Mouse (Mus musculus) CH12.LX (cell line): ENCODE data around the gene Hoxd13. TPM values are rescaled to one million over a fixed set of nuclear protein-coding genes. Genes with fewer than 3 reads are reported as not detected.

ENCODE experiments used
- DNase-seq: peaks from one replicate; pipeline ENCODE4 v3.0.0-alpha.2; 2013; ENCODE audit errors: extremely low read depth
- H3K27ac ChIP-seq: 2 replicates; pipeline ENCODE4 v1.5.1; 2012; ENCODE audit warnings: low read depth, mild to moderate bottlenecking, control low read depth, moderate library complexity; ENCODE audit not compliant: insufficient read depth
- H3K27me3 ChIP-seq: replicated peaks from 2 replicates; pipeline ENCODE3; 2012; ENCODE audit warnings: inconsistent platforms
- H3K36me3 ChIP-seq, 2 experiments: replicated peaks in 1 of 2; 2 replicates each; pipeline versions ENCODE3 to v1.6.1; 2012; ENCODE audit warnings: inconsistent platforms in 1 of 2, low read length in 1 of 2, mild to moderate bottlenecking in 1 of 2, mixed read lengths in 1 of 2, moderate library complexity in 1 of 2; ENCODE audit not compliant: control insufficient read depth in 1 of 2, insufficient read depth in 1 of 2
- H3K4me1 ChIP-seq, 2 experiments: 2 replicates each; pipeline ENCODE4 v1.6.1; 2012; ENCODE audit warnings: inconsistent platforms in 1 of 2, moderate library complexity in 1 of 2; ENCODE audit not compliant: insufficient read depth in 2 of 2, control insufficient read depth in 1 of 2
- H3K4me2 ChIP-seq: 2 replicates; pipeline ENCODE4 v1.6.1; 2012; ENCODE audit warnings: low read depth, mild to moderate bottlenecking, control low read depth; ENCODE audit not compliant: poor library complexity, insufficient read depth, severe bottlenecking
- H3K4me3 ChIP-seq, 3 experiments: fragments of 150-350 bp in 1 of 3; sonication (generic) in 1 of 3; replicated peaks in 1 of 3; 2 replicates each; pipeline versions ENCODE3 to v1.5.1; 2011 to 2012; ENCODE audit warnings: low read depth in 2 of 3, low read length in 2 of 3, mild to moderate bottlenecking in 2 of 3, moderate library complexity in 2 of 3, control low read depth in 1 of 3, improper control_type of control experiment in 1 of 3, inconsistent platforms in 1 of 3, mixed read lengths in 1 of 3; ENCODE audit not compliant: poor library complexity in 1 of 3
- H3K79me2 ChIP-seq: replicated peaks from 2 replicates; pipeline ENCODE4 v1.6.1; 2012; ENCODE audit warnings: mild to moderate bottlenecking, moderate library complexity; ENCODE audit not compliant: control insufficient read depth, poor library complexity, insufficient read depth, severe bottlenecking; ENCODE audit errors: extremely low read depth
- H3K9ac ChIP-seq: 2 replicates; pipeline ENCODE4 v1.6.1; 2012; ENCODE audit warnings: low read depth, mild to moderate bottlenecking, control low read depth, moderate library complexity; ENCODE audit not compliant: insufficient read depth
- H3K9me3 ChIP-seq: replicated peaks from 2 replicates; pipeline ENCODE3; 2012; ENCODE audit warnings: low read length, inconsistent platforms, mixed read lengths
- ELF1 ChIP-seq: IDR thresholded peaks from 2 replicates; pipeline ENCODE4 v1.6.1; 2014; ENCODE audit warnings: low read depth, mild to moderate bottlenecking, inconsistent platforms, low read length, improper control_type of control experiment
- ETS1 ChIP-seq: conservative IDR thresholded peaks from 2 replicates; pipeline ENCODE4 v1.6.1; 2012; ENCODE audit warnings: low read depth, mild to moderate bottlenecking, inconsistent platforms, low read length, improper control_type of control experiment, moderate library complexity
- HCFC1 ChIP-seq: IDR thresholded peaks from 2 replicates; pipeline ENCODE4 v1.6.1; 2012; ENCODE audit warnings: low read depth, mild to moderate bottlenecking, inconsistent platforms, low read length, improper control_type of control experiment
- JUND ChIP-seq: conservative IDR thresholded peaks from 2 replicates; pipeline ENCODE4 v1.6.1; 2011; ENCODE audit warnings: low read depth, low read length, improper control_type of control experiment
- MAX ChIP-seq: IDR thresholded peaks from 2 replicates; pipeline ENCODE4 v1.6.1; 2011; ENCODE audit warnings: low read length, improper control_type of control experiment
- MEF2A ChIP-seq: IDR thresholded peaks from 2 replicates; pipeline ENCODE4 v1.6.1; 2014; ENCODE audit warnings: low read depth, mild to moderate bottlenecking, inconsistent platforms, low read length, improper control_type of control experiment, borderline replicate concordance
- PAX5 ChIP-seq: IDR thresholded peaks from 2 replicates; pipeline ENCODE4 v1.6.1; 2012; ENCODE audit warnings: low read length, inconsistent platforms, mixed read lengths
- POLR2AphosphoS2 ChIP-seq: IDR thresholded peaks from 2 replicates; pipeline ENCODE4 v1.6.1; 2011; ENCODE audit warnings: low read depth, low read length, improper control_type of control experiment
- RAD21 ChIP-seq: IDR thresholded peaks from 2 replicates; pipeline ENCODE4 v1.6.1; 2011; ENCODE audit warnings: low read depth, mild to moderate bottlenecking, low read length, improper control_type of control experiment, moderate library complexity
- SIN3A ChIP-seq: IDR thresholded peaks from 2 replicates; pipeline ENCODE4 v1.6.1; 2012; ENCODE audit warnings: low read length, improper control_type of control experiment, inconsistent platforms
- UBTF ChIP-seq: IDR thresholded peaks from 2 replicates; pipeline ENCODE4 v1.6.1; 2012; ENCODE audit warnings: low read depth, mild to moderate bottlenecking, inconsistent platforms, low read length, improper control_type of control experiment, moderate library complexity
- ZKSCAN1 ChIP-seq: IDR thresholded peaks from 2 replicates; pipeline ENCODE4 v1.6.1; 2012; ENCODE audit warnings: low read depth, inconsistent platforms, low read length, improper control_type of control experiment, borderline replicate concordance
- ZMIZ1 ChIP-seq: IDR thresholded peaks from 2 replicates; pipeline ENCODE4 v1.6.1; 2012; ENCODE audit warnings: low read depth, mild to moderate bottlenecking, inconsistent platforms, low read length, improper control_type of control experiment
- ZNF384 ChIP-seq: IDR thresholded peaks from 2 replicates; pipeline ENCODE4 v1.6.1; 2012; ENCODE audit warnings: low read depth, low read length, improper control_type of control experiment, inconsistent platforms
- dilution Hi-C: fragments of 300-500 bp; cut with MboI; formaldehyde crosslinking; loops from 2 replicates; pipeline ENCODE4 v1.14.3; 2020; ENCODE audit warnings: low sequenced_read_pairs; ENCODE audit not compliant: extremely low pct_unique_long_range_greater_than_20kb, extremely low pct_ligation_motif_present
- in situ Hi-C: fragments of 300-500 bp; cut with MboI; formaldehyde crosslinking; loops from 3 replicates; pipeline ENCODE4 v1.14.3; 2019; ENCODE audit warnings: low sequenced_read_pairs, low pct_ligation_motif_present, low pct_unique_long_range_greater_than_20kb, mixed read lengths
- polyA plus RNA-seq: library from polyadenylated mRNA; unstranded; fragments of >175 nt; gene quantifications from 2 replicates; pipeline ENCODE4 v1.2.1, GENCODE M21; 2012; ENCODE audit warnings: low read depth; ENCODE audit not compliant: insufficient read length
- total RNA-seq, 2 experiments: library from RNA; depleted of rRNA; stranded (reverse); fragments of 300-350 nt in 1 of 2; fragments of >200 nt in 1 of 2; gene quantifications; 2 replicates each; pipeline ENCODE4 v1.2.3; 2012 to 2014

Hoxd13 gene
- total and polyA plus RNA-seq, 3 experiments: not detected

GRCm38 (mm10) chr2:74711721-74712621 lies 43.9 kb downstream of the Hoxd13 start, which contains the start of the genes Hoxd3 and Hoxd4:
Gene Hoxd3 (plus strand): TSS chr2:74711927.
Gene Hoxd4 (plus strand): TSS chr2:74711929.
- no peaks in the 10 kb centered on the region for H3K36me3 ChIP-seq
- no peak within 1 kb of the TSS for H3K4me2 ChIP-seq
- no peak within 1 kb of the TSS for H3K4me3 ChIP-seq
- no peak for DNase-seq
- no peak within 1 kb of the TSS for H3K27ac ChIP-seq
- peaks cover 4% of the 10 kb centered on the region for H3K9me3 ChIP-seq
- no peaks in the 10 kb centered on the region for H3K27me3 ChIP-seq
- dilution Hi-C loops (no loop called here), in situ Hi-C loops (loop anchor here (25.0 kb wide), 1 partner anchor 875 kb away; no protein-coding TSS in a partner anchor)
- TF ChIP-seq ZMIZ1 (no peak), ETS1 (no peak), MAX (no peak), UBTF (no peak), ZNF384 (no peak), ZKSCAN1 (no peak), HCFC1 (no peak), SIN3A (no peak)
- peaks cover 6 to 12% of the 10 kb centered on the region in 2 experiments; a peak in 3 of 4 replicates for H3K4me1 ChIP-seq
- H3K9ac ChIP-seq: no peak within 1 kb of the TSS
- no peaks in the 10 kb centered on the region for H3K79me2 ChIP-seq

GRCm38 (mm10) chr2:74713239-74714150 lies 45.4 kb downstream of the Hoxd13 start:
- Histone ChIP-seq H3K36me3 (no peaks in the 10 kb centered on the region), H3K4me3 (no peak overlapping the region), H3K9ac (no peak overlapping the region), H3K27ac (no peak overlapping the region), H3K4me2 (no peak overlapping the region), H3K27me3 (no peaks in the 10 kb centered on the region), H3K9me3 (peaks cover 4% of the 10 kb centered on the region), H3K4me1 (peaks cover 6 to 12% of the 10 kb centered on the region in 2 experiments; a peak in 3 of 4 replicates), H3K79me2 (no peaks in the 10 kb centered on the region)
- no peak for TF ChIP-seq ZNF384
- TF ChIP-seq MEF2A: no peak
- no peak for TF ChIP-seq ELF1
- no peak for TF ChIP-seq JUND
- TF ChIP-seq POLR2AphosphoS2: no peak
- no peak for TF ChIP-seq RAD21
- no peak for TF ChIP-seq PAX5
- TF ChIP-seq ZMIZ1: no peak
- dilution Hi-C loops (no loop called here), in situ Hi-C loops (loop anchor here (25.0 kb wide), 1 partner anchor 874 kb away; no protein-coding TSS in a partner anchor)
- no peak for DNase-seq
